Mouse (Mus musculus) CH12.LX (cell line): Measurements from ENCODE around the gene Bst1. TPM values are rescaled to one million over a fixed set of nuclear protein-coding genes. Genes with fewer than 3 reads are reported as not detected.
A peak's percentile ranks its signal among the peaks of the same experiment; 100 is the strongest.

Experiments
- DNase-seq: peaks from one replicate; pipeline ENCODE4 v3.0.0-alpha.2; 2013; ENCODE audit errors: extremely low read depth
- H3K27ac ChIP-seq: 2 replicates; pipeline ENCODE4 v1.5.1; 2012; ENCODE audit warnings: low read depth, mild to moderate bottlenecking, control low read depth, moderate library complexity; ENCODE audit not compliant: insufficient read depth
- H3K27me3 ChIP-seq: replicated peaks from 2 replicates; pipeline ENCODE3; 2012; ENCODE audit warnings: inconsistent platforms
- H3K36me3 ChIP-seq, 2 experiments: replicated peaks in 1 of 2; 2 replicates each; pipeline versions ENCODE3 to v1.6.1; 2012; ENCODE audit warnings: inconsistent platforms in 1 of 2, low read length in 1 of 2, mild to moderate bottlenecking in 1 of 2, mixed read lengths in 1 of 2, moderate library complexity in 1 of 2; ENCODE audit not compliant: control insufficient read depth in 1 of 2, insufficient read depth in 1 of 2
- H3K4me1 ChIP-seq, 2 experiments: 2 replicates each; pipeline ENCODE4 v1.6.1; 2012; ENCODE audit warnings: inconsistent platforms in 1 of 2, moderate library complexity in 1 of 2; ENCODE audit not compliant: insufficient read depth in 2 of 2, control insufficient read depth in 1 of 2
- H3K4me2 ChIP-seq: 2 replicates; pipeline ENCODE4 v1.6.1; 2012; ENCODE audit warnings: low read depth, mild to moderate bottlenecking, control low read depth; ENCODE audit not compliant: poor library complexity, insufficient read depth, severe bottlenecking
- H3K4me3 ChIP-seq, 3 experiments: fragments of 150-350 bp in 1 of 3; sonication (generic) in 1 of 3; replicated peaks in 1 of 3; 2 replicates each; pipeline versions ENCODE3 to v1.5.1; 2011 to 2012; ENCODE audit warnings: low read depth in 2 of 3, low read length in 2 of 3, mild to moderate bottlenecking in 2 of 3, moderate library complexity in 2 of 3, control low read depth in 1 of 3, improper control_type of control experiment in 1 of 3, inconsistent platforms in 1 of 3, mixed read lengths in 1 of 3; ENCODE audit not compliant: poor library complexity in 1 of 3
- H3K79me2 ChIP-seq: replicated peaks from 2 replicates; pipeline ENCODE4 v1.6.1; 2012; ENCODE audit warnings: mild to moderate bottlenecking, moderate library complexity; ENCODE audit not compliant: control insufficient read depth, poor library complexity, insufficient read depth, severe bottlenecking; ENCODE audit errors: extremely low read depth
- H3K9ac ChIP-seq: 2 replicates; pipeline ENCODE4 v1.6.1; 2012; ENCODE audit warnings: low read depth, mild to moderate bottlenecking, control low read depth, moderate library complexity; ENCODE audit not compliant: insufficient read depth
- H3K9me3 ChIP-seq: replicated peaks from 2 replicates; pipeline ENCODE3; 2012; ENCODE audit warnings: low read length, inconsistent platforms, mixed read lengths
- CHD1 ChIP-seq: IDR thresholded peaks from 2 replicates; pipeline ENCODE4 v1.6.1; 2012; ENCODE audit warnings: low read depth, low read length, improper control_type of control experiment, inconsistent platforms
- CHD2 ChIP-seq: IDR thresholded peaks from 2 replicates; pipeline ENCODE4 v1.6.1; 2011; ENCODE audit warnings: low read length, improper control_type of control experiment
- ELF1 ChIP-seq: IDR thresholded peaks from 2 replicates; pipeline ENCODE4 v1.6.1; 2014; ENCODE audit warnings: low read depth, mild to moderate bottlenecking, inconsistent platforms, low read length, improper control_type of control experiment
- EP300 ChIP-seq: IDR thresholded peaks from 2 replicates; pipeline ENCODE4 v1.6.1; 2011; ENCODE audit warnings: low read length, improper control_type of control experiment
- IRF4 ChIP-seq: IDR thresholded peaks from 2 replicates; pipeline ENCODE4 v1.6.1; 2014; ENCODE audit warnings: low read depth, mild to moderate bottlenecking, inconsistent platforms, low read length, improper control_type of control experiment
- MAX ChIP-seq: IDR thresholded peaks from 2 replicates; pipeline ENCODE4 v1.6.1; 2011; ENCODE audit warnings: low read length, improper control_type of control experiment
- MAZ ChIP-seq: IDR thresholded peaks from 2 replicates; pipeline ENCODE4 v1.6.1; 2012; ENCODE audit warnings: low read depth, mild to moderate bottlenecking, inconsistent platforms, low read length, improper control_type of control experiment, moderate library complexity
- MEF2A ChIP-seq: IDR thresholded peaks from 2 replicates; pipeline ENCODE4 v1.6.1; 2014; ENCODE audit warnings: low read depth, mild to moderate bottlenecking, inconsistent platforms, low read length, improper control_type of control experiment, borderline replicate concordance
- NRF1 ChIP-seq: IDR thresholded peaks from 2 replicates; pipeline ENCODE4 v1.6.1; 2014; ENCODE audit warnings: low read depth, mild to moderate bottlenecking, inconsistent platforms, low read length, improper control_type of control experiment, moderate library complexity
- POLR2A ChIP-seq: IDR thresholded peaks from 2 replicates; pipeline ENCODE4 v1.6.1; 2011; ENCODE audit warnings: low read depth, mild to moderate bottlenecking, improper control_type of control experiment, low read length
- TCF12 ChIP-seq: IDR thresholded peaks from 2 replicates; pipeline ENCODE4 v1.6.1; 2014; ENCODE audit warnings: low read depth, mild to moderate bottlenecking, inconsistent platforms, low read length, improper control_type of control experiment
- UBTF ChIP-seq: IDR thresholded peaks from 2 replicates; pipeline ENCODE4 v1.6.1; 2012; ENCODE audit warnings: low read depth, mild to moderate bottlenecking, inconsistent platforms, low read length, improper control_type of control experiment, moderate library complexity
- USF1 ChIP-seq: IDR thresholded peaks from 2 replicates; pipeline ENCODE4 v1.6.1; 2014; ENCODE audit warnings: low read depth, mild to moderate bottlenecking, inconsistent platforms, low read length, improper control_type of control experiment
- USF2 ChIP-seq: conservative IDR thresholded peaks from 2 replicates; pipeline ENCODE4 v1.6.1; 2011; ENCODE audit warnings: low read depth, low read length, improper control_type of control experiment
- ZKSCAN1 ChIP-seq: IDR thresholded peaks from 2 replicates; pipeline ENCODE4 v1.6.1; 2012; ENCODE audit warnings: low read depth, inconsistent platforms, low read length, improper control_type of control experiment, borderline replicate concordance
- dilution Hi-C: fragments of 300-500 bp; cut with MboI; formaldehyde crosslinking; loops from 2 replicates; pipeline ENCODE4 v1.14.3; 2020; ENCODE audit warnings: low sequenced_read_pairs; ENCODE audit not compliant: extremely low pct_unique_long_range_greater_than_20kb, extremely low pct_ligation_motif_present
- in situ Hi-C: fragments of 300-500 bp; cut with MboI; formaldehyde crosslinking; loops from 3 replicates; pipeline ENCODE4 v1.14.3; 2019; ENCODE audit warnings: low sequenced_read_pairs, low pct_ligation_motif_present, low pct_unique_long_range_greater_than_20kb, mixed read lengths
- polyA plus RNA-seq: library from polyadenylated mRNA; unstranded; fragments of >175 nt; gene quantifications from 2 replicates; pipeline ENCODE4 v1.2.1, GENCODE M21; 2012; ENCODE audit warnings: low read depth; ENCODE audit not compliant: insufficient read length
- total RNA-seq, 2 experiments: library from RNA; depleted of rRNA; stranded (reverse); fragments of 300-350 nt in 1 of 2; fragments of >200 nt in 1 of 2; gene quantifications; 2 replicates each; pipeline ENCODE4 v1.2.3; 2012 to 2014

Bst1 gene
- total and polyA plus RNA-seq, 3 experiments = 1.9 to 9.9 (median 4.8) TPM

GRCm38 (mm10) chr5:43853096-43853867, 34.6 kb downstream of the Bst1 start:
- H3K4me3 ChIP-seq = no peak overlapping the region
- H3K9me3 ChIP-seq = peaks cover 13% of the 10 kb centered on the region
- DNase-seq = no peak
- in situ Hi-C loops (loop anchor here (5.0 kb wide), 1 partner anchor 34 kb away; no protein-coding TSS in a partner anchor), dilution Hi-C loops (no loop called here)
- no peaks in the 10 kb centered on the region for H3K27me3 ChIP-seq
- H3K9ac ChIP-seq = 0 out of 2 replicates have a peak overlapping the region, but pooled peaks have one; percentile 19
- peak overlapping the region; percentile 44; the same call in 1 of the 2 replicates for H3K4me2 ChIP-seq
- TF ChIP-seq NRF1 (no peak), ELF1 (peak; percentile 28; the same call in 1 of the 2 replicates), MEF2A (0 out of 2 replicates have a peak, but pooled peaks have one; percentile 11), POLR2A (peak; percentile 32; the same call in 1 of the 2 replicates), ZKSCAN1 (no peak), CHD2 (0 out of 2 replicates have a peak, but pooled peaks have one; percentile 34), TCF12 (peak; percentile 23; the same call in 1 of the 2 replicates)
- no peaks in the 10 kb centered on the region for H3K36me3 ChIP-seq
- peaks cover 13 to 28% of the 10 kb centered on the region in 2 experiments for H3K4me1 ChIP-seq
- no peaks in the 10 kb centered on the region for H3K79me2 ChIP-seq
- H3K27ac ChIP-seq = peak overlapping the region; percentile 71

GRCm38 (mm10) chr5:43853868-43854488, 35.3 kb downstream of the Bst1 start:
- 0 out of 2 replicates have a peak overlapping the region, but pooled peaks have one; percentile 71 for H3K27ac ChIP-seq
- no peaks in the 10 kb centered on the region for H3K79me2 ChIP-seq
- no peaks in the 10 kb centered on the region for H3K36me3 ChIP-seq
- H3K9ac ChIP-seq = 0 out of 2 replicates have a peak overlapping the region, but pooled peaks have one; percentile 19
- H3K4me1 ChIP-seq = peaks cover 13 to 21% of the 10 kb centered on the region in 2 experiments
- in situ Hi-C loops (loop anchor here (5.0 kb wide), 1 partner anchor 33 kb away; no protein-coding TSS in a partner anchor), dilution Hi-C loops (no loop called here)
- peaks cover 13% of the 10 kb centered on the region for H3K9me3 ChIP-seq
- DNase-seq = no peak
- H3K4me3 ChIP-seq = no peak overlapping the region
- no peaks in the 10 kb centered on the region for H3K27me3 ChIP-seq
- H3K4me2 ChIP-seq = peak overlapping the region; percentile 44
- TF ChIP-seq CHD1 (no peak), UBTF (no peak), ZKSCAN1 (no peak), USF2 (no peak)

GRCm38 (mm10) chr5:43855769-43856168, 37.1 kb downstream of the Bst1 start:
- dilution Hi-C loops (no loop called here), in situ Hi-C loops (no loop called here)
- no peaks in the 10 kb centered on the region for H3K79me2 ChIP-seq
- H3K27ac ChIP-seq = no peak overlapping the region
- DNase-seq = no peak
- H3K9me3 ChIP-seq = peaks cover 13% of the 10 kb centered on the region
- no peaks in the 10 kb centered on the region for H3K27me3 ChIP-seq
- peaks cover 13 to 21% of the 10 kb centered on the region in 2 experiments for H3K4me1 ChIP-seq
- no peak overlapping the region for H3K4me3 ChIP-seq
- no peak overlapping the region for H3K4me2 ChIP-seq
- no peak overlapping the region for H3K9ac ChIP-seq
- no peaks in the 10 kb centered on the region for H3K36me3 ChIP-seq
- TF ChIP-seq IRF4 (no peak), MAX (no peak), EP300 (0 out of 2 replicates have a peak, but pooled peaks have one; percentile 22), CHD1 (no peak), USF1 (no peak), MAZ (no peak)
